Mouse (Mus musculus): Measurements from ENCODE around the gene Utrn. TPM values are rescaled to one million over a fixed set of nuclear protein-coding genes. Genes with fewer than 3 reads are reported as not detected.

The Utrn gene
- polyA plus RNA-seq, 1 experiment from 2014 or later: 88.4 TPM

DNA sequence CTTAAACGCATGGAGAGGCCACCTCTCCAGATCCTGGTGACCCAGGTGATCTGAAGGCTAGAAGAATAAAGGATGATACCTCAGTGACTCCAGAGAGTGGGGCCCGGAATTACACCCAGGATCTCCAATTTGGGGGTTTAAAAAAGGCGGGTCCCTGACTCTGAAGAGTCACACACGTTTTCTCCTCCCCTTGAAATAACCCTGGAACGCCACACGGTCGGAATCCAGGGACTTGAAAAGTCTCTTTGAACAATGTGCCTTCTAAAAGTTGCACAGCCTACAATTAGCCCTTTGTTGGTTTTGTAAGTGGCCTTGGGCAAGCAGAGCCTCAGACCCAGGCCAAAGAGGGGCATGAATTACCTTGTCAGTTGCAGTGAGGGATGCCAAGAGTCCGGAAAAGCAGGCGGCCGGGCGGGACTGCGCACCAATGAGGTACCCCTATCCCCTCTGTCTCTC lies 1.4 kb downstream of the Utrn start:
- Histone ChIP-seq H3K4me3 (ENCODE audit: low read depth, low read length) (peak overlapping the region; percentile 81), H3K4me2 (replicated peaks; ENCODE audit: low read depth, low read length) (peak overlapping the region; percentile 86), H3K27ac (ENCODE audit: low read length) (peak overlapping the region; percentile 95), H3K27me3 (replicated peaks; ENCODE audit: insufficient read depth, low read length) (no peaks in the 10 kb centered on the region), H3K9me3 (ENCODE audit: low read length) (no peaks in the 10 kb centered on the region), H3K4me1 (ENCODE audit: insufficient read depth, low read depth, low read length) (0 out of 2 replicates have a peak, but pooled peaks cover 2% of the 10 kb centered on the region), H3K9ac (replicated peaks; ENCODE audit: low read depth) (peak overlapping the region; percentile 81), H3K36me3 (ENCODE audit: insufficient read depth, low read length) (no peaks in the 10 kb centered on the region)
- no peak for TF ChIP-seq CTCF (IDR thresholded peaks at IDR 0.05)
- no peak for TF ChIP-seq EP300 (IDR thresholded peaks at IDR 0.05)
- DNase-seq (ENCODE audit: low spot score): peak; percentile 58
- 0% methylated on average over 12 of the region's 12 CpGs for WGBS
- no peak; the same call in 1 of the 2 replicates for ATAC-seq

GRCm38 (mm10) chr10:12866971-12867732 lies 2.0 kb downstream of the Utrn start:
- DNase-seq (ENCODE audit: low spot score) (peak; percentile 69), ATAC-seq (no peak)
- H3K4me2 ChIP-seq (replicated peaks; ENCODE audit: low read depth, low read length): peak overlapping the region; percentile 86
- H3K4me3 ChIP-seq (ENCODE audit: low read depth, low read length): peak overlapping the region; percentile 81
- WGBS: 4% methylated on average over 28 of the region's 28 CpGs
- 0 out of 2 replicates have a peak, but pooled peaks cover 2% of the 10 kb centered on the region for H3K4me1 ChIP-seq (ENCODE audit: insufficient read depth, low read depth, low read length)
- no peaks in the 10 kb centered on the region for H3K36me3 ChIP-seq (ENCODE audit: insufficient read depth, low read length)
- H3K9me3 ChIP-seq (ENCODE audit: low read length): no peaks in the 10 kb centered on the region
- no peaks in the 10 kb centered on the region for H3K27me3 ChIP-seq (replicated peaks; ENCODE audit: insufficient read depth, low read length)
- peak overlapping the region; percentile 81 for H3K9ac ChIP-seq (replicated peaks; ENCODE audit: low read depth)
- H3K27ac ChIP-seq (ENCODE audit: low read length): peak overlapping the region; percentile 95
- TF ChIP-seq CTCF (IDR thresholded peaks at IDR 0.05) (peak; percentile 55), EP300 (IDR thresholded peaks at IDR 0.05) (peak; percentile 8; the same call in 1 of the 2 replicates)

GRCm38 (mm10) chr10:12865201-12865600 lies 4.0 kb downstream of the Utrn start:
- Histone ChIP-seq H3K27ac (ENCODE audit: low read length) (no peak overlapping the region), H3K9me3 (ENCODE audit: low read length) (no peaks in the 10 kb centered on the region), H3K4me1 (ENCODE audit: insufficient read depth, low read depth, low read length) (0 out of 2 replicates have a peak, but pooled peaks cover 2% of the 10 kb centered on the region), H3K4me3 (ENCODE audit: low read depth, low read length) (no peak overlapping the region), H3K9ac (replicated peaks; ENCODE audit: low read depth) (no peak overlapping the region), H3K4me2 (replicated peaks; ENCODE audit: low read depth, low read length) (no peak overlapping the region), H3K27me3 (replicated peaks; ENCODE audit: insufficient read depth, low read length) (no peaks in the 10 kb centered on the region), H3K36me3 (ENCODE audit: insufficient read depth, low read length) (no peaks in the 10 kb centered on the region)
- TF ChIP-seq EP300 (IDR thresholded peaks at IDR 0.05): no peak
- no peak for TF ChIP-seq CTCF (IDR thresholded peaks at IDR 0.05)
- no peak for ATAC-seq
- DNase-seq (ENCODE audit: low spot score): peak; percentile 24
- 56% methylated on average over 6 of the region's 6 CpGs for WGBS

DNA sequence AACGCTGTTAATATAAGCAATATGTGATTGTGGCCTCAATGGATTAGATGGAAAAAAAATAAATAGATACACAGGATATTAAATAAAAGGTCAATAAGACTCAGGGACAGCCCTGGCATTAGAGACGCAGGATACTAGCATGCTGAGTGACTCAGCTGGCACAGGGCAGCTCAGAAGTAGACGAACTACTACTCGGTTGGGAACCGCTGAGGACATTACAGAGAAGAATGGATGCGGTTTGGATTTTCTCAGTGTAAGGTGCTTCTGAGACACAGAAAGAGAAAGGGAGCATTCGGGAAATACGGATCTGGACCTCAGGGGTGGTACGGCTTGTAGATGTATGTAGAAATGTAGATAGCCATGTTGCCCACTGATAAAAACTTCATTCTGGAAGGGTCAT lies 5.6 kb downstream of the Utrn start:
- H3K9me3 ChIP-seq (ENCODE audit: low read length): no peaks in the 10 kb centered on the region
- H3K4me1 ChIP-seq (ENCODE audit: insufficient read depth, low read depth, low read length): 0 out of 2 replicates have a peak, but pooled peaks cover 2% of the 10 kb centered on the region
- no peaks in the 10 kb centered on the region for H3K36me3 ChIP-seq (ENCODE audit: insufficient read depth, low read length)
- 88% methylated on average over 9 of the region's 9 CpGs for WGBS
- no peak for ATAC-seq
- H3K4me2 ChIP-seq (replicated peaks; ENCODE audit: low read depth, low read length): no peak overlapping the region
- TF ChIP-seq CTCF (IDR thresholded peaks at IDR 0.05): no peak
- no peak overlapping the region for H3K4me3 ChIP-seq (ENCODE audit: low read depth, low read length)
- no peak for DNase-seq (ENCODE audit: low spot score)
- H3K9ac ChIP-seq (replicated peaks; ENCODE audit: low read depth): no peak overlapping the region
- no peak overlapping the region for H3K27ac ChIP-seq (ENCODE audit: low read length)
- H3K27me3 ChIP-seq (replicated peaks; ENCODE audit: insufficient read depth, low read length): no peaks in the 10 kb centered on the region

DNA sequence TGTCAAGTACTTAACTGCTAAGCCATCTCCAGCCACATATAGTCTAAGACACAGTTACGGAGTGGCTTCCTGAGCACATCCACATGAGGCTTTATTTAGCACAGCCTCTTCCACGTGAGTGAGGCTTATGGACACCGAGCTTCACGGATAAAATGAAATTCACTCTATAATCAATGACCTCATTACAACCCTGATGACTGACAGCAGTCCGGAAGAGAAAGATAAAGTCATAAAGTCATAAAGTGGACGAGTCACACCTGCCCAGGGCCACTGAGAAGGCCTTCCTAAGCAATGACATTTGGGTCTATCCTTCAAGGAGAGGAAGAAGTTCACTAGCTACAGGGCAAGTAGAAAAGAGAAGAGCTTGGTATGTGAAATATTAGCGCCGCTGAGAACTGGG lies 7.1 kb downstream of the Utrn start:
- 84% methylated on average over 8 of the region's 8 CpGs for WGBS
- Histone ChIP-seq H3K9me3 (ENCODE audit: low read length) (no peaks in the 10 kb centered on the region), H3K4me2 (replicated peaks; ENCODE audit: low read depth, low read length) (no peak overlapping the region), H3K36me3 (ENCODE audit: insufficient read depth, low read length) (no peaks in the 10 kb centered on the region), H3K4me3 (ENCODE audit: low read depth, low read length) (no peak overlapping the region), H3K27ac (ENCODE audit: low read length) (no peak overlapping the region), H3K27me3 (replicated peaks; ENCODE audit: insufficient read depth, low read length) (no peaks in the 10 kb centered on the region), H3K9ac (replicated peaks; ENCODE audit: low read depth) (no peak overlapping the region), H3K4me1 (ENCODE audit: insufficient read depth, low read depth, low read length) (0 out of 2 replicates have a peak, but pooled peaks cover 2% of the 10 kb centered on the region)
- no peak for DNase-seq (ENCODE audit: low spot score)
- TF ChIP-seq EP300 (IDR thresholded peaks at IDR 0.05) (no peak), CTCF (IDR thresholded peaks at IDR 0.05) (no peak)
- no peak for ATAC-seq

DNA sequence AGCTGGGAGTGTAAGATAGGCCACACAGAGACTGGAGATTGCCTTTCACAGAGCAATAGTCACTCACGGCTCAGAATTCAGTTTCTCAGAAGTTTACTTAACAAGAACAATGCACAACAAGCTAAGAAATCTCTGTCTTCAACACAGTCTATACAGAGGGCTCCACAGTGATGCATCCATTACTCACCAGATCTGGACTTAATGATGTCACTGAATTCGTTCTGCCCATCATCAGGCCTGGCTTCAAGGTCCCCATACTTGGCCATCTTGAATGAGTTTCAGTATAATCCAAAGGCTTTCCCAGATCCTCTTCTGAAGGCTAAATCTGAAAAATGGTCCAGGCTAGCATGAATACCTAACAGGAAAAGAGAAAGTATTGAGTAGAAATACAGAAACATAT lies 7.8 kb downstream of the Utrn start:
- Histone ChIP-seq H3K36me3 (ENCODE audit: insufficient read depth, low read length) (no peaks in the 10 kb centered on the region), H3K4me2 (replicated peaks; ENCODE audit: low read depth, low read length) (no peak overlapping the region), H3K9ac (replicated peaks; ENCODE audit: low read depth) (no peak overlapping the region), H3K27me3 (replicated peaks; ENCODE audit: insufficient read depth, low read length) (no peaks in the 10 kb centered on the region), H3K4me3 (ENCODE audit: low read depth, low read length) (no peak overlapping the region), H3K27ac (ENCODE audit: low read length) (no peak overlapping the region), H3K4me1 (ENCODE audit: insufficient read depth, low read depth, low read length) (no peaks in the 10 kb centered on the region), H3K9me3 (ENCODE audit: low read length) (no peaks in the 10 kb centered on the region)
- no peak for TF ChIP-seq EP300 (IDR thresholded peaks at IDR 0.05)
- TF ChIP-seq CTCF (IDR thresholded peaks at IDR 0.05): no peak
- DNase-seq (ENCODE audit: low spot score) (no peak), ATAC-seq (no peak)
- 81% methylated on average over 2 of the region's 2 CpGs for WGBS

Data from lung, postnatal 0 days (tissue).